Mouse (Mus musculus): Measurements from ENCODE around the gene Sstr3.

DNA sequence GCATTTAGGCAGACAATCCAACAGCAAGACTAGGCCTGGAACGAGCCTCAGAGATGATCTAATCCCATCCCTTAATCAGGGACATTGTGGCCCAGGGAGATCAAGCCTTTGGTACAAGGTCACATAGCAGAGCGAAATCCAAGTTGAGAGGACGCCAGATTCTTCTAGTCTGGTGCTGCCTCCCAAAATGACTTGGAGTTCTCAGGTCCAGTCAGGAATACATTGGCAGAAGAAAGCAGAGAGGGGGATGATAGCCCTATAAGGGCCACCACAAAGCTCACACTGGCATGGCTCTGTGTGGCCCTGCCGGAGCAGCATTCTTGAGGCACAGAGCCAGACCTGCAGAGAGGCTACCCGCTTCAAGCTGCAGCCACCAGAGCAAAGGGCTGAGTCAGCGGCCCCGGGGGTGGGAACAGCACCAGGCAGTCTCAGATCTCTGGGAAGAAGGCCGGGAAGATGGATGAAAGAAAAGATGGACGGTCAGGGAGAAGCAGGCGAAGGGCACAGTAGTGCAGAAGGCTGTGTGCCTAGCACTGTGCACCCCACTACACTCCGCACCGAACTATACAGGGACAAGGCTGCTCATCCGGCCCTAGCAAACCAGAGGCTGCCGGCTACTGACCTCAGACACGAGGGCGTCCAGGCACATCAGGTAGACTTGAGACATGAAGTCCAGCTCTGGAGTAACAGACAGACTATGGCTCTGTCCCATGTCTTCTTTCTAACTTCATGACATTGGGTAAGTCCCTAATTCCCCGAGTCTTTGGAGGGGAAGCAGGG, 13.6 kb downstream of the Sstr3 start, which contains the start of gene C1qtnf6:
- TF ChIP-seq GATA1 (IDR thresholded peaks at IDR 0.05; ENCODE audit: low read length), result no peak
- TF ChIP-seq TAL1 (IDR thresholded peaks at IDR 0.05; ENCODE audit: low read length), result no peak
